Mouse (Mus musculus) spleen, postnatal 36 days (tissue): ENCODE measurements around the gene Fbxw27.
A peak's percentile ranks its signal among the peaks of the same experiment; 100 is the strongest.
"Not testable (repeated sequence)": the region's sequence is repeated elsewhere in the genome, so short reads cannot be mapped to it uniquely, and the experiment has no call there.

Experiments used
- DNase-seq, 2 experiments: peaks; one replicate each; pipeline ENCODE4 v3.0.0; 2022; ENCODE audit warnings: low spot score in 2 of 2, mixed read lengths in 1 of 2

Fbxw27 gene

DNA sequence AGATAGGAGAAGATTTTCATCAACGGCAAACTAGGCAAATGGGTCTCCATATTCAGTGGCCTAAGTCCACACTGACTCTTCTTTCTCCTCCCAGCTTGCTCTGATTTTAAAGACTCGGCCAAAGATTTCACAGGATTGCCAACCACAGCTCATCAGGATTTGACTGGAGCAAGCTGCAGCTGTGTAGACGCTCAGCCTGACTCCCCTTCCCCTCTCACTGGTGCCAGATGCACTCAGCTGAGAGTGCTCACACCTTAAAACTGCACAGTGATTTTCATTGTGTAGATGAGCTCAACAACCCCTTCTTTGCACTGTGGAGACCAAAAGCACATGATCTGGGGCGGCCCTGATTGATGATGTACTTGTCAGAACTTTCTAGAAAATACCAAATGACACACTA, at the start of gene Fbxw27:
Gene Fbxw27 (minus strand): TSS at position 101 of the 400 bp plus-strand sequence.
- DNase-seq: not testable (repeated sequence)

DNA sequence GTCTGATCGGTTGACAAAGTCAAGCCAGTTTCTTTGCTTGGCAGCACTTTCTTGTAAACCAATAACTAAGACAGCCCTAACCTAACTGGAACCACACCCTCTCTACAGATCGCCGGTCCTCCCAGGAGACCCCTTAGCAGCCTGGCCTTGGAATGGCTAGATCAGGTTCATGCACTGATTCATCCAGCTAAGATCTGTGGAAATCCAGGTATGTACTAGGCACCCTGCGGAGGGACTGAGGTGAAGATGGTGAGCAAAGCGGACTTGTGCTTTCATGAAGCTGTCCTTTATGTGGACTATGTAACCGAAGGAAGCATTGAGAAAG, 42.6 kb upstream of the Fbxw27 start:
- DNase-seq: no peak

DNA sequence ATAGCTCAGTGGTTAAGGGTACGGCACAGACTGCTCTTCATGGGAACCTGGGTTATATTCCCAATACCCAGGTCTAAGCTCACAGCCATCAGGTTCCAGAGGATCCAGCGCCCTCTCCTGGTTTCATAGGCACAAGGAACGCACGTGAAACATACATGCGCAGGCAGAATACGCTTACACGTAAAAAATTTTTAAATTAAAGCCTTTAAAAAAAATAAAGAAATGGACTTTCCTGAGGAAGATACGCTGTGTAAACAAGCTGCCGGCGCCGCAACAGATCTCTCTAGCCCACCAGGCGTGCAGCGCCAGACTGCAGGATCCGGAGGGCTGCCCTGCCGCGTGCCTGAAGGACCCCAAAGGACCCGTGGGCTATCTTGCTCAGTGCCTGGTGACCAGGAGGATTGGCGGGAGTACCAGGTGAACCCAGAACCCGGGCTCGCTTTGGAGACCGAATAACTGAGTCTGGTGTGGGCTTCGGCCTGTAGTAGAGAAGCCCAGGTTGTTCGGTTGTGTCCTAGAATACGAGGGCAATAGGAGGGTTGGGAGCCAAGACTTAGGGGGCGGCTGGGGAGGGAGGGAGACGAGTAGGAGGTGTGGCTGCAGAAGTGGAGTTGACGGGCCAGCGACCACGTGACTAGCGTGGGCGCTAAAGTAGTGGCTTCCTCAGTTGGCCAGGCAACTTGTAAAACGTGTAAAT, 42.1 kb upstream of the Fbxw27 start, which contains the start of gene Nme6:
Gene Nme6 (plus strand): TSS at position 359 of the 697 bp plus-strand sequence.
- peak; percentile 80 to 81 for DNase-seq

DNA sequence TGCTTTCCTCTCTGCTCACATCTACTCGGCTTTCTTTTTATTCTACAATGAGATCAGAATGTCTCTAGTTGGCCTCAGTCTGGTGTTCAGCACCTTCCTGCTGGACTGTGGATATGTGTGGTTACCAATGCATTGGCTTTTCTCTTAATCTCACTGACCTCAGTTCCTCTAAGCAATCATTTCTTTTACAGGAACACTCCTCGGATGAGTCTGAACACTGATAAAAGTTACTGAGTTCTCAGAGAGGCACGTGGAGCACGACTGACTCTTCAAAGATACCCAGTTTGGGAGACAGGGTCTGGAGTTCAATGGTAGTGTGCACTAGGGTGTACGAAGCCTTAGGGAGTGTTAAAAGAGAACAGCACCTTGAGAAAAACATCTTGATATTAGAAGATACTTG, 35.7 kb upstream of the Fbxw27 start:
- DNase-seq: no peak

DNA sequence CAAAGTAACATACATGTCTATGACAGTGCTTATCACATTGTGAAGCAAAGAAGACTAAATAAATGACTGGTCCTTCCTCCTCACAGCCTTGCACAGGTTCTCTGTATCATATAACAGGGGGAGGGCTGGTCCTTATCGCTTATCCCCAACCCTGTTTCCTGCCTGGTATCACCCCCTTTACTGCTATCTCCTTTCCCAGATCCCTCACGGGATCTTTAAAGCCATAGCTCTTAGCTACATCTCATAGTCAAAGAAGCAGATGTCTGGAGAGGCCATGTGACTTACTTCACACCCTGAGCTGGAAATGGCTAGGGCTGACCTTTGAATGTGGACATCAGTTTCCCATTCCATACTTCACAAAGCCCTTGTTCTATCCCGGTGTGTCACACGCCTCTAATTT, 35.3 kb upstream of the Fbxw27 start:
- no peak for DNase-seq

DNA sequence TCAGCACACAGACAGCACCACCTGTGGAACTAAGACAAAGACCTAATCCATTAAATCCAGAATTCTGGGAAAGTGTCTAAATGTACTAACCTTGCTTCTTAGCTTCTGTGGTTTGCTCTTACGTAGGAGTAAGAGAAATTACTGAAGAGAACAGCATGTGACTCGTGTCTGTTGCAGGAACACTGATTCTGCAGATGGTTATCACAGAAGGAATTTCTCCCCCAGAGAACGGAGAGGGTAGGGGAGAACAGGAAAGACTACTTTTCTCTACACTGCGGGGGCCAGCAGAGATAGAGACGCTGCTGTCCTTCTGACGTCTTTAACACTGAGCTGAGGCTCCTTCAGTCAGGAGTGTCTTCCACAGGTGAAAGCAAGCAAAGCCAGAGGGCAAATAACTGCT, 25.9 kb upstream of the Fbxw27 start:
- no peak for DNase-seq

DNA sequence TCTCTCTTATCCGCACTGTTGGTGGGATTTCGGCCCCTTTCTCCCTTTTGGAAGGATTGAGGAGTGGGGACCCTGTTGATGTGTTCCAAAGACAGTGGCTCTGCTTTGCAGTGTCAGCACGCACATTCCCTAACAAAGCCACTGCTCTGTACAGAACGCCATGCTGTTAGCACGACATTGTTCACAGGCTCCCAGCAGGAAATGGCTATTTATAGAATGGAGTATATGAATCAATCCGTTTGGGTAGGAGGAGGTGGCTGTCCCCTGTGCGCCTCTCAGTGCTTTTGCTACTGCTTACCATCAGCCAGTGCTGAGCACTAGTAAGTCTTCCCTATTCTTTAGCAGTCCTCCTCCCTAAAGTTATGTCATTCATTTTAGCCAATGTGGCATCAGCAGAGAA, 23.0 kb upstream of the Fbxw27 start:
- no peak for DNase-seq

DNA sequence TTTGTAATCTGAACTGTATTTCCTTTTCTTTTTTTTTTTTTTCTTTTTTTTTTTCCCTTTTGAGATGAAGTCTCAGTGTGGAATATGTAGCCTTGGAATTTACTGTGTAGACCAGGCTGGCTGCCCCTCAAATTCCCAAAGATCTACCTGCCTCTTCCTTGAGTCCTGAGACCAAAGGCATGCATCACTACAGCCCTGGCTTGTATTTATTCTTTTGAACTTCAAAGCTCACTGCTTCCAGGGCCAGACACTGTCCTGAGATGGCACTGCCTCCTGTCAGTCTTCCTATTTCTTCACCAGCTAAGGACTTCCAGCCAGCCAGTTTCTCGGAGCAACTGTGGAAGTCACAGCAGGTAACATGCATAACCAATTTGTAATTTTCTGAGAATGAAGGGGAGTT, 21.5 kb upstream of the Fbxw27 start, which contains the start of gene Spink8:
Gene Spink8 (plus strand): TSS at position 301 of the 400 bp plus-strand sequence.
- DNase-seq: no peak

DNA sequence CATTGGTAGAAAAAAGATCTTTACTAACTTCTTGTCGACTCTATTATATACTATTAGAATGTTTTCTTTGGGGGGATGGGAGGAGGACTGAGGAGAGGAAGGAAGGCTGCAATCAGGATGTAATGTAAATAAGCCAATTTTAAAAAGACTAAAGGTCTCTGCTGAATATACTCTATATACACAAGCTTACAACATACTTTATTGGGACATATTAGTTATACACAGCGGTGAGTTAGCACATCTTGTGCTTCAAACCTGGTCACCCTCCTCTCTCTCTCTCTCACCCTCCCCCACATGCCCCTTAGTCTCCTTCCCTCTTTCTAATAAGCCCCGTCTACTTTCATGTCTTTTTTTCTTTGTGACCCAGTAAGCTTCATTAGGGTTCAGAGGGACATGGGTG, 17.4 kb upstream of the Fbxw27 start:
- no peak for DNase-seq

DNA sequence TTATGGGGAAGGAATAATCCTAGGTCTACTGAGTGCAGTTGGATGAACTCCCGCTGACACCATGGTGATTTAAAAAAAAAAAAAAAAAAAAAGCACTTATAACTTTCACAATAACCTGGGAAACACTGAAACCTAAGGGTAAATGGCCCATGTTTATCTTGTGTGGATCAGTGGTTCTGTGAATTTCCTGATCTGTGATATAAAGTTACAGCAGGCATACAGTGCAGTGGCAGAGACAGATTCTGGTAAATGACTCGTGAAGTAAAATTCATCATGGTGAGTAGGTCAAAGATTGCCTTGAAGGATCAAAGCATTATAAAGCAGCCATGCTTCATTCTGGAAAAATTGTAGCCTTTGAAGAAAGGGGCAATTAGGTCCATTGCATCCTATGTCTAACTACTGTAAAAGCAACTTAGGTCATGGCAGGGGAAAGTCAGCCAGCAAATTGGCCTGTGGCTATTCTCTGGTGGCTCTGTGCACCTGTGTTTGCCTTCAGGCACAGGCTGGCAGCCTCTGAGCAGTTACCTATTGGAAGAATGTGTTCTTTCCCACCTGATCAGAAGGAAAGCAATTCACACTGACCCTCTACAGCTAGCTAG, 16.3 kb upstream of the Fbxw27 start:
- DNase-seq: no peak

DNA sequence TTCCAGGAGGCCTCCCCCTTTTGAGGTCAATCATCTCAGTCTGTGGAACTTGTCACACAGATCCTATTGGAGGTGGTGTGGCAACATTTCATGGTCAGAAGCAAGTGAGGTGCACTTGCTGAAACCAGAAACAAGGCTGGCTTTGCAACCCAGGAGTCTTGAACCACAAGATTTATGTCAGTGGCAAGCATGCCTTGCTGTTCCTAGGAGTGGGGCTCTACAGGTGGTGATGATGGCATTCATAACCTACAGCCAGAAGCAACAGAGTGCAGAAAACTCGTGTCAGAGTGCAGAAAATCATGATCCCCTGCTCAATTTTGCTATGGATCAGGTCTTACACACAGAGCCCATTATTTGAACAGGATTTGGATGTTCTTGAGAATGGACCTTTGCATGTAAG, 15.8 kb upstream of the Fbxw27 start:
- no peak for DNase-seq

DNA sequence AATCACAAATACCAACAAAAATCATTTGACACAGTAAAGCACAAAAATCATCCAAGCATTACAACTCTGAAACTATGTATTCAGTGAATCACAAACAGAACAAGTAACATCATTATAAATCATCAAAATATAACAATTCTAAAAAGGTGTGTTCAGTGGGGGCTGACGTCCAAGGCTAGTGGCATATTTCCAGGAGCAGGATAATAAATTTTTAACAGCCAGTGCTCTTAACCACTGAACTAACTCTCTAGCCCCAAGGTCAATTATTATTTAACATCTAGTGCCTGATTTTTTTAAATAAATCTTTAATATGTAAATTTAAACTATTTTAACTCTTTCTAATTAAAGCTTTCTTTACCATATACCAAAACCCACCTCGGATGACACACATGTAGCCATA, 15.1 kb upstream of the Fbxw27 start:
- DNase-seq: not testable (repeated sequence)

DNA sequence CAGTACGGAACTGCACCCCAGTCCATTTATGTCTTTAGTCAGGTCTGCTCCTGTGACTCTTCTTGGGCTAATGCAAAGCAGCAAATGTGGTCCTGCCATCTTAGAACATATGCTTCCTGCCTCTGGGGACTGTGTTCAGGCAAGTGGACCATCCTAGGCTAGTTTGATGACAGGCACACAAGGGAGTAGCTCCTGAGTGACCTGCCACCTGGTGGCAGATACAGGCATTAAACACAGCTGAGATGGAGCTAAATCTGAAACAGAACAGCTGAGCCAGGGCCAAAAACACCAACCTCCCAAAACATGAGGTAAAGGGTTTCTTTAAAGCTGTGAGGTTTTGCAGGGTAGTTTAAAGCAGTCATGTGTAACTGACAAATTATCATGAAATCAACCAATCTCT, 7.6 kb upstream of the Fbxw27 start:
- no peak for DNase-seq

DNA sequence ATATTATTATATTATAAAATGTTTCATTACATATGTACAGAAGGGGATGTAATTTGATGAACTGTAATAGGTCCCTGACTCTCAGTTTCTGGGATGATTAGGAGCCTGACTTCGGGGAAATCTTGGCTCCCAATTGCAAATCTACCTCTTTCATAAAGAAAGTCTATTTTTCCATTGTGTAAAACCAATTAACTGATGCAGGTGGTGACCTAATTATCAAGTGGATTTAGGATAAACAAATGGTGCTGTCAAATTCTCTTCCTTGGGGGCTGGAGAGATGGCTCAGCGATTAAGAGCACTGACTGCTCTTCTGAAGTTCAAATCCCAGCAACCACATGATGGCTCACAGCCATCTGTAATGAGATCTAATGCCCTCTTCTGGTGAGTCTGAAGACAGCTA, 5.3 kb upstream of the Fbxw27 start:
- no peak for DNase-seq

DNA sequence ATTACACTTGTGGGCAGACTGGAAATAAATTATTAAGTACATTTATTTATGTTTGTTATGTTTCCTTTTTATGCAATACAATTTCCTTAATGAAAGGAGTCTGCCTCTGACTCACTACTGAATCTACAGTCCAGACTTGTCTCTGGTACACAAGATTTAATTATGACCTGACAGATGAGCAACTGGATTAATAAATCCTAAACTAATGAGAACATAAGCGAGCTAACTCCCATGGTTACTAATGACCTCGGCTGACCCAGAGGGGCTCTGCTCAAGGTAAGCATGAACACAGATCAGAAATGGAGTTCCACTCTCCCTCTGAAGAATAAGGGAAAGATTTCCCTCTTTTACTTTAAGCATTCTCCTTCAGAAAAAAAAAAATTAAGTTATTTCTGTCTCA, 4.8 kb upstream of the Fbxw27 start:
- DNase-seq: no peak

DNA sequence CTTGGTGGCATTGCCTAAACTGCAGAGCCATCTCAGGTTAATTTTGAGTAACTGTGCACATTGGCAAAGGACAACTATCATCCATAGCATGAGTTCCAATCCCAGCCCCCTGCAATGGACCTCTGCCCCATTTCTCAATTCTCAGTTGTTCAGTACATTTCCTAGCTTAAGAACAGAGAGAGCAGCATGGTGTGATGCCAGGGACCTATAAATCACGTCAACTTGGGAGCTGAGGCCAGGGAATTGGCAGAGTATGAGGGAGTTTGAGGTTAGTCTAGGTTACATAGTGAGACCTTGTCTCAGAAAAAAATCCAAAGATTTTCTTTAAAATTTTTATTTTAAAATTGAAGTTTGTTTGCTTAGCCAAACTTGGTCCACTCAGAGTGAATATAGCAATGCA, 23.6 kb downstream of the Fbxw27 start:
- not testable (repeated sequence) for DNase-seq

DNA sequence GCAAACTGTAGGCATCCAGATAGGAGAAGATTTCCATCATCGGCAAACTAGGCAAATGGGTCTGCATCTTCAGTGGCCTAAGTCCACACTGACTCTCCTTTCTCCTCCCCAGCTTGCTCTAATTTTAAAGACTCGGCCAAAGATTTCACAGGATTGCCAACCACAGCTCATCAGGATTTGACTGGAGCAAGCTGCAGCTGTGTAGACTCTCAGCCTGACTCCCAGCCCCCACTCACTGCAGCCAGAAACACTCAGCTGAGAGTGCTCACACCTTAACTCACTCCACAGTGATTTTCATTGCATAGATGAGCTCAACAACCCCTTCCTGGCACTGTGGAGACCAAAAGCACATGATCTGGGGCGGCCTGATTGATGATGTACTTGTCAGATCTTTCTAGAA, 44.5 kb downstream of the Fbxw27 start, which contains the start of gene Fbxw26:
Gene Fbxw26 (minus strand): TSS at position 101 of the 400 bp plus-strand sequence.
- DNase-seq: not testable (repeated sequence)
